Mouse (Mus musculus) heart, adult 2 months (tissue): ENCODE data around the gene 9930111J21Rik1. TPM values are rescaled to one million over a fixed set of nuclear protein-coding genes. Genes with fewer than 3 reads are reported as not detected.
"Not testable (repeated sequence)": the region's sequence is repeated elsewhere in the genome, so short reads cannot be mapped to it uniquely, and the experiment has no call there.

Experiments
- DNase-seq, 2 experiments: peaks; one replicate each; pipeline ENCODE4 v3.0.0; 2021
- H3K27ac ChIP-seq: fragments of 200-600 bp; 2 replicates; pipeline ENCODE4 v1.8.1; 2022
- H3K27me3 ChIP-seq: fragments of 200-500 bp; 2 replicates; pipeline ENCODE4 v1.6.1; 2012; ENCODE audit warnings: mild to moderate bottlenecking, low read length, inconsistent platforms, mixed read lengths; ENCODE audit not compliant: control insufficient read depth, insufficient read depth
- H3K36me3 ChIP-seq: fragments of 200-500 bp; 2 replicates; pipeline ENCODE4 v1.6.1; 2012; ENCODE audit warnings: low read length, inconsistent platforms; ENCODE audit not compliant: control insufficient read depth, insufficient read depth
- H3K4me1 ChIP-seq: fragments of 200-500 bp; 2 replicates; pipeline ENCODE4 v1.6.1; 2011; ENCODE audit warnings: low read length; ENCODE audit not compliant: control insufficient read depth, insufficient read depth
- H3K4me3 ChIP-seq: fragments of 200-600 bp; 2 replicates; pipeline ENCODE4 v1.8.1; 2022
- H3K79me2 ChIP-seq: fragments of 200-500 bp; replicated peaks from 2 replicates; pipeline ENCODE4 v1.6.1; 2012; ENCODE audit warnings: mild to moderate bottlenecking, inconsistent platforms, low read length, moderate library complexity, mixed read lengths; ENCODE audit not compliant: control insufficient read depth, insufficient read depth
- H3K9ac ChIP-seq: fragments of 200-500 bp; 2 replicates; pipeline ENCODE4 v1.6.1; 2012; ENCODE audit warnings: low read depth, mild to moderate bottlenecking, control low read depth, inconsistent platforms, low read length, mixed read lengths
- CTCF ChIP-seq: fragments of 200-600 bp; IDR thresholded peaks from 2 replicates; pipeline ENCODE4 v1.8.1; 2022; ENCODE audit warnings: antibody characterized with exemption, mild to moderate bottlenecking, moderate library complexity
- EP300 ChIP-seq: fragments of 200-500 bp; IDR thresholded peaks from 2 replicates; pipeline ENCODE4 v1.6.1; 2011; ENCODE audit warnings: low read depth, low read length, control low read depth; ENCODE audit not compliant: insufficient read depth
- POLR2A ChIP-seq: fragments of 200-500 bp; IDR thresholded peaks from 2 replicates; pipeline ENCODE4 v1.6.1; 2011; ENCODE audit warnings: mild to moderate bottlenecking, low read depth, low read length, control low read depth; ENCODE audit not compliant: insufficient read depth
- WGBS: fragments of 180-500 bp; shearing (Covaris S2); methylation state at CpG from one replicate; pipeline ENCODE4 v1.1.7; 2018; 5-methylcytosine and 5-hydroxymethylcytosine counted together
- intact Hi-C: fragments of 180-260 bp; cut with DNase I; formaldehyde crosslinking; loops from one replicate; pipeline ENCODE4 v1.15.1; 2025
- polyA plus RNA-seq: library from polyadenylated mRNA; depleted of rRNA; stranded (reverse); fragments of >200 nt; gene quantifications from 2 replicates; pipeline ENCODE4 v1.2.3, GENCODE M21; 2012
- total RNA-seq, 2 experiments: library from RNA; stranded (reverse); gene quantifications; 2 replicates each; pipeline ENCODE4 v1.2.3; 2021

Gene 9930111J21Rik1
- total and polyA plus RNA-seq, 3 experiments = 3.4 to 5.1 (median 4.3) TPM

GRCm38 (mm10) chr11:48935291-48935690 is 43.9 kb downstream of the 9930111J21Rik1 start:
- H3K36me3 ChIP-seq, H3K79me2 ChIP-seq, intact Hi-C loops, H3K9ac ChIP-seq, H3K4me3 ChIP-seq, H3K27me3 ChIP-seq, H3K27ac ChIP-seq, H3K4me1 ChIP-seq, DNase-seq: not testable (repeated sequence)
- 60% methylated on average over 1 of the region's 3 CpGs for WGBS

GRCm38 (mm10) chr11:48933923-48934322 is 45.3 kb downstream of the 9930111J21Rik1 start:
- WGBS = 0% methylated on average over 1 of the region's 1 CpGs
- DNase-seq, H3K27ac ChIP-seq, H3K4me1 ChIP-seq, H3K4me3 ChIP-seq, H3K79me2 ChIP-seq, intact Hi-C loops, H3K36me3 ChIP-seq, H3K9ac ChIP-seq, H3K27me3 ChIP-seq: not testable (repeated sequence)

- H3K4me3 ChIP-seq, H3K9ac ChIP-seq, DNase-seq, H3K79me2 ChIP-seq, intact Hi-C loops, H3K27me3 ChIP-seq, H3K36me3 ChIP-seq, H3K4me1 ChIP-seq, H3K27ac ChIP-seq: not testable (repeated sequence)
- WGBS = 44% methylated on average over 1 of the region's 1 CpGs
These were observed 45.8 kb downstream of the 9930111J21Rik1 start for GRCm38 (mm10) chr11:48933422-48933821.

GRCm38 (mm10) chr11:48928068-48928467 is 51.1 kb downstream of the 9930111J21Rik1 start:
- H3K4me1 ChIP-seq, H3K4me3 ChIP-seq, H3K9ac ChIP-seq, H3K36me3 ChIP-seq, H3K27ac ChIP-seq, H3K27me3 ChIP-seq, intact Hi-C loops, DNase-seq, H3K79me2 ChIP-seq: not testable (repeated sequence)
- WGBS = 90% methylated on average over 1 of the region's 1 CpGs

GRCm38 (mm10) chr11:48926437-48926836 is 52.8 kb downstream of the 9930111J21Rik1 start:
- H3K36me3 ChIP-seq, H3K79me2 ChIP-seq, intact Hi-C loops, H3K27ac ChIP-seq, H3K4me1 ChIP-seq, H3K9ac ChIP-seq, DNase-seq, H3K27me3 ChIP-seq, H3K4me3 ChIP-seq: not testable (repeated sequence)

GRCm38 (mm10) chr11:48923818-48924217 is 55.4 kb downstream of the 9930111J21Rik1 start:
- intact Hi-C loops = not testable (repeated sequence)

GRCm38 (mm10) chr11:48918380-48918779 is 60.8 kb downstream of the 9930111J21Rik1 start:
- TF ChIP-seq POLR2A = no peak
- no peak for TF ChIP-seq CTCF
- TF ChIP-seq EP300 = no peak
- Histone ChIP-seq H3K27me3 (no peaks in the 10 kb centered on the region), H3K4me1 (no peaks in the 10 kb centered on the region), H3K4me3 (no peak overlapping the region), H3K79me2 (no peaks in the 10 kb centered on the region), H3K9ac (no peak overlapping the region), H3K27ac (no peak overlapping the region), H3K36me3 (no peaks in the 10 kb centered on the region)
- 78% methylated on average over 3 of the region's 3 CpGs for WGBS
- DNase-seq = no peak
- intact Hi-C loops = no loop called here

More at GRCm38 (mm10) chr11:48923818-48924217, 55.4 kb downstream of the 9930111J21Rik1 start:
- H3K4me1 ChIP-seq, H3K4me3 ChIP-seq, H3K27ac ChIP-seq, H3K27me3 ChIP-seq, H3K9ac ChIP-seq, H3K36me3 ChIP-seq, H3K79me2 ChIP-seq, DNase-seq: not testable (repeated sequence)
- 84% methylated on average over 4 of the region's 5 CpGs for WGBS
